Mouse (Mus musculus) hindbrain, embryonic 13.5 days (tissue): Measurements from ENCODE around the gene Aak1. TPM values are rescaled to one million over a fixed set of nuclear protein-coding genes. Genes with fewer than 3 reads are reported as not detected.
A peak's percentile ranks its signal among the peaks of the same experiment; 100 is the strongest.
"Not testable (repeated sequence)": the region's sequence is repeated elsewhere in the genome, so short reads cannot be mapped to it uniquely, and the experiment has no call there.

Experiments
- ATAC-seq: fragments of 200-750 bp; cut with Nextera tagmentation; 2 replicates; pipeline ENCODE4 v1.8.0; 2017; ENCODE audit warnings: moderate TSS enrichment; ENCODE audit not compliant: low FRiP score
- H3K27ac ChIP-seq: fragments of 300-500 bp; sonication (generic); 2 replicates; pipeline ENCODE4 v1.5.1; 2015; ENCODE audit warnings: inconsistent platforms, mild to moderate bottlenecking, moderate library complexity
- H3K27me3 ChIP-seq: fragments of 300-500 bp; sonication (generic); 2 replicates; pipeline ENCODE4 v1.6.1; 2015; ENCODE audit warnings: mild to moderate bottlenecking, inconsistent platforms
- H3K36me3 ChIP-seq: fragments of 300-500 bp; sonication (generic); 2 replicates; pipeline ENCODE4 v1.6.1; 2015; ENCODE audit warnings: mild to moderate bottlenecking, inconsistent platforms
- H3K4me1 ChIP-seq: fragments of 300-500 bp; sonication (generic); replicated peaks from 2 replicates; pipeline ENCODE4 v1.6.1; 2015; ENCODE audit warnings: inconsistent platforms
- H3K4me2 ChIP-seq: fragments of 300-500 bp; sonication (generic); 2 replicates; pipeline ENCODE4 v1.6.1; 2015; ENCODE audit warnings: inconsistent platforms, mild to moderate bottlenecking, moderate library complexity
- H3K4me3 ChIP-seq: fragments of 300-500 bp; sonication (generic); 2 replicates; pipeline ENCODE4 v1.5.1; 2015; ENCODE audit warnings: mild to moderate bottlenecking, inconsistent platforms
- H3K9ac ChIP-seq: fragments of 300-500 bp; sonication (generic); 2 replicates; pipeline ENCODE4 v1.6.1; 2015; ENCODE audit warnings: mild to moderate bottlenecking, inconsistent platforms
- H3K9me3 ChIP-seq: fragments of 300-500 bp; sonication (generic); 2 replicates; pipeline ENCODE4 v1.6.1; 2016; ENCODE audit warnings: inconsistent platforms
- WGBS: fragments of 180-500 bp; shearing (Covaris S2); methylation state at CpG from one replicate; pipeline ENCODE4 v1.1.7; 2015; 5-methylcytosine and 5-hydroxymethylcytosine counted together
- polyA plus RNA-seq: library from polyadenylated mRNA; unstranded; fragments of >200 nt; fragmentation: Nextera tagmentation; extraction: Ambion mirVana; gene quantifications from 2 replicates; pipeline ENCODE4 v1.2.1, GENCODE M21; 2015

Aak1 gene
- polyA plus RNA-seq, 1 experiment from 2014 or later = 34.5 TPM

DNA sequence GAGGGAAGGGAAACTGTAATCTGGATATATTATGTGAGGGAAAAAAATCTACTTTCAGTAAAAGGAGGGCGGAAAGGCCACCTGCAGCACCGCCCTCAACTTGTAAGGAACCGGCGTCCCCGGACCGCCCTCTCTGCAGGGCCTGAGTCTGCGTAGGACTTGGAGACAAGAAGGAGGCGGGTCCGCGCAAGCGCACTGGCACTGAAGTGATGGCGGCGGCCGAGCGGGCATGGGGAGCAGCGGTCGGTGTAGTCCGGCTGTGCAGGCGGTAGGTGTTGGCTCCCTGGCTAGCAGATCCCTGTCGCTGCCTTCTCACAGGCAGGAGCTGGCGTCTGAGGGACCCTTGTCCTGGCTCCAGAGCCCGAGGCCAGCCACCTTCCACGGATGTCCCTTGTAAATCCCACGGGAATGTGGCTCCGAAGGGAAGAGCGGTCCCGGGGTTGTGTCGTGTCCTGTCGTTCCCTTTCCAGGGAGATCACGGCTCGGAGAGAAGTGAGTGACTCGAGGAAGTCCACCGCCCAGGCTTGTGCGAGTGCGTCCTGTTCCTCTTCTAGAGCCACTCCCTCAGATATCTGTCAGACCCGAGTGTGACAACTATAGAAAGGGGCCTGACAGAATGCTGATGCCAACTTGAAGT, 160.5 kb downstream of the Aak1 start:
- Histone ChIP-seq H3K27ac (peak overlapping the region; percentile 89), H3K4me2 (peak overlapping the region; percentile 66), H3K9me3 (no peaks in the 10 kb centered on the region), H3K9ac (peak overlapping the region; percentile 97), H3K27me3 (no peaks in the 10 kb centered on the region), H3K36me3 (peaks cover 16% of the 10 kb centered on the region), H3K4me1 (peaks cover 18% of the 10 kb centered on the region), H3K4me3 (peak overlapping the region; percentile 88)
- WGBS = under 1% methylated on average over 33 of the region's 36 CpGs
- peak; percentile 97 for ATAC-seq

DNA sequence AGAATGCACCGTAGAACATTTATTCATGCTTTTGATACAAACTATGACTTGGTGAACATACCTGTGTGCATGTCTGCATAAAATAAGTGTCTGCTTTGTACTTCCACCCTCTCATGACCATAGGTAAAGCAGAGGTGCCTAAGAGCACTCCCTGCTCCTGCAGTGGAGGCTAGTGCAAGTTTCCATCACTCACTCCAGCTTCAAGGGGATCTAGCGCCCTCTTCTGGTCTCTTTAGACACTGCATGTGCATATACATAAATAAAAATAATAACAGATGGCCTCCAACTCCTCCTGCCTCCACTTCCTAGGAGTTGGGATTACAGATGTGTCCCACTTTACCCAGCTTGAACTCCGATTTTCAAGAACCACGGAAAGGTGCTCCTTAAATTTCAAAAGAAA, 167.6 kb downstream of the Aak1 start:
- 64% methylated on average over 4 of the region's 4 CpGs for WGBS
- H3K9ac ChIP-seq = no peak overlapping the region
- no peaks in the 10 kb centered on the region for H3K9me3 ChIP-seq
- no peaks in the 10 kb centered on the region for H3K4me1 ChIP-seq
- ATAC-seq = no peak
- no peak overlapping the region for H3K4me2 ChIP-seq
- H3K36me3 ChIP-seq = peaks cover 69% of the 10 kb centered on the region
- no peak overlapping the region for H3K27ac ChIP-seq
- no peak overlapping the region for H3K4me3 ChIP-seq
- no peaks in the 10 kb centered on the region for H3K27me3 ChIP-seq

DNA sequence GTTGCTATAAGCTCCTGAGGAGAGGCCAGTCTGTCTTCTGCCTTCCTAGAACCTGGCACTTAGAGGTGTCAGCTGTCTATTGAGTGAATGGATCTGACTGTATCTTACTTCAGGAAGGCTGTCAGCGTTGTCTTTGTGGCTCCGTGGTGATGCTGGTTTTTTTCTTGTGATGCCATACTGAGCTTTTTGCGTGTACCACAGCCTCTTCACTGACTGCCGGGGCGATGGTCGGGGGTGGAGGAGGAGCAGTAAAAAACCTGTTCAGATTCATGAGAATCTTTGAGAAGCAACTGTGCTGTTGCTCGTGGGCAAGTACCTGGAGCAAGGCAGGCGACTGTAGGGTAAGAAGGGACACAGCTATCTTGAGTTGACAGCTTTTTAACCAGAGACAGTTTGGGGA, 169.6 kb downstream of the Aak1 start:
- Histone ChIP-seq H3K27ac (no peak overlapping the region), H3K27me3 (no peaks in the 10 kb centered on the region), H3K4me2 (no peak overlapping the region), H3K4me1 (no peaks in the 10 kb centered on the region), H3K9ac (no peak overlapping the region), H3K36me3 (peaks cover 75% of the 10 kb centered on the region), H3K4me3 (no peak overlapping the region), H3K9me3 (no peaks in the 10 kb centered on the region)
- no peak for ATAC-seq
- WGBS = 89% methylated on average over 8 of the region's 8 CpGs

DNA sequence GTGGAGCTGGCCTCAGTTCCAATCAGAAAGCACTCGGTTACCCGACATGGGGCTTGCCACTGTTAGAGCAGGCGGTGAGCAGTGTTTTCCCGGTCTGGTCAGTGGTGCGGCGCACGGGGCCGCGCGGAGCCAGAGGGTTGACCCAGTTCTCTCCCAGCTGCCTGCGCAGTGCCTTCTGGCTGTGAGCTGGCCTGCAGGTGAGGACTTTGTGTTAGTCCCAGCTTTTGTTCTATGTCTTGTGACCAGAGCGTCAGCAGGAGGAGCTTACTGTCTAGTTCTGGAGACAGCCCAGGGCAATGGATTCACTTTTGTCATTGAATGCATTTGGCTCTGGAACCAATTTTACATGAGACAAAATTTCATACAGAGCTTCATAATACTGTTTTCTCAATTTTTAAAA, 172.5 kb downstream of the Aak1 start:
- H3K9ac ChIP-seq = no peak overlapping the region
- no peaks in the 10 kb centered on the region for H3K27me3 ChIP-seq
- no peak overlapping the region for H3K27ac ChIP-seq
- peaks cover 87% of the 10 kb centered on the region for H3K36me3 ChIP-seq
- H3K4me1 ChIP-seq = no peaks in the 10 kb centered on the region
- no peak for ATAC-seq
- no peak overlapping the region for H3K4me3 ChIP-seq
- 98% methylated on average over 12 of the region's 12 CpGs for WGBS
- H3K4me2 ChIP-seq = no peak overlapping the region
- H3K9me3 ChIP-seq = no peaks in the 10 kb centered on the region

DNA sequence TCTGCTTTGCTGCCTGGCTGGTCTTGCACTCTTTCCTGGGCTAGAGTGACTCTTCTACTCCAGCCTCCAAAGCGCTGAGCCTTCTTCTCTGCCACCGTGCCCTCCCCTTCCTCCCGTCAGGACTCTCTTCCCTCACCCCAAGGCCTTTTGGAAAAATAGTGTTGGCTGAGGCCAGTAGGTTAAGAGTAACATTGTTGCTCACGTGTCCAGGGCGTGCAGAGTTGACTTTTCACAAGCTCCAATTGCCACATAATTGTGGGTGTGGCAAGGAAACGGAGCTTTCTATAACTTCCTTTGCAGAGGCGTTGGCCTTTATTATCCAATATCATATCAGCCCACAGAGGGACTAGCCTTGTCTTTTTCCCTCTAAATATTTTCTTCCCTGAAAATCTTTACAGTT, 177.7 kb downstream of the Aak1 start:
- no peaks in the 10 kb centered on the region for H3K27me3 ChIP-seq
- H3K4me2 ChIP-seq = no peak overlapping the region
- no peak for ATAC-seq
- no peaks in the 10 kb centered on the region for H3K9me3 ChIP-seq
- peaks cover 76% of the 10 kb centered on the region for H3K36me3 ChIP-seq
- H3K27ac ChIP-seq = no peak overlapping the region
- H3K4me1 ChIP-seq = no peaks in the 10 kb centered on the region
- no peak overlapping the region for H3K9ac ChIP-seq
- WGBS = 91% methylated on average over 7 of the region's 7 CpGs
- no peak overlapping the region for H3K4me3 ChIP-seq

DNA sequence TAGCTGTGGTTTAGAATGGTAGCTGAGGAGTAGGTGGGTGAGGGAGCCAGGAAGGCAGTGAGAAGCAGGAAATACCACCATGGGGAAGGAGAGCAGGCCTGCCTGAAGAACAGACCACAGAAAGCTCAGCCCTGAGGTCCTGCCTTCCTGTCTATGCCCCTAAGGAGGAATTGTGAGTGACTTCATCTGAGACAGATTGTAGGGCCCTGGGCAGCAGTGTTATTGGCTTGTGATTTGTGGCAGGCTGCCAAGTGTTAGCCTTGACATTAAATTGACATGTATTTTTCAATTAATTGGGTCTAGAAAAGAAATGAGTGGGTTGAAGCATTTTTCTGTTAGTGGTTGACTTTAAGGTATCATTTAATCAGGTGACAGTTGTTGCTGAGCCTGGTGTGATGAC, 179.6 kb downstream of the Aak1 start:
- Histone ChIP-seq H3K4me3 (no peak overlapping the region), H3K27me3 (no peaks in the 10 kb centered on the region), H3K9me3 (no peaks in the 10 kb centered on the region), H3K9ac (no peak overlapping the region), H3K27ac (no peak overlapping the region), H3K36me3 (peaks cover 69% of the 10 kb centered on the region), H3K4me1 (no peaks in the 10 kb centered on the region), H3K4me2 (no peak overlapping the region)
- ATAC-seq = no peak

DNA sequence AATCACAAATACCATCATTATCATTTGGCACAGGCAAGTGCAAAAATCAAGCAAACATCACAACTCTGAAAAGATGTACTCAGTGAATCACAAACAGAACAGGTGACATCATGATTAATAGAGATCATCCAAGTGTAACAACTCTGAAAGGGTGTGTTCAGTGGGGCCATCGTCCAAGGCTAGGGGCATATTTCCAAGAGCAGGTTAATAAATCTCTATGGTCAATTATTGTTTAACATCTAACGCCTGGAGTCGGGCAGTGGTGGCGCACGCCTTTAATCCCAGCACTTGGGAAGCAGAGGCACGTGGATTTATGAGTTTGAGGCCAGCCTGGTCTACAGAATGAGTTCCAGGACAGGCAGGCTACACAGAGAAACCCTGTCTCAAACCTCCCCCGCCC, 182.0 kb downstream of the Aak1 start:
- H3K36me3 ChIP-seq = peaks cover 46% of the 10 kb centered on the region
- not testable (repeated sequence) for H3K9ac ChIP-seq, H3K4me1 ChIP-seq, H3K4me2 ChIP-seq, H3K27me3 ChIP-seq, H3K9me3 ChIP-seq, H3K27ac ChIP-seq, H3K4me3 ChIP-seq, ATAC-seq
- WGBS = 90% methylated on average over 7 of the region's 7 CpGs

DNA sequence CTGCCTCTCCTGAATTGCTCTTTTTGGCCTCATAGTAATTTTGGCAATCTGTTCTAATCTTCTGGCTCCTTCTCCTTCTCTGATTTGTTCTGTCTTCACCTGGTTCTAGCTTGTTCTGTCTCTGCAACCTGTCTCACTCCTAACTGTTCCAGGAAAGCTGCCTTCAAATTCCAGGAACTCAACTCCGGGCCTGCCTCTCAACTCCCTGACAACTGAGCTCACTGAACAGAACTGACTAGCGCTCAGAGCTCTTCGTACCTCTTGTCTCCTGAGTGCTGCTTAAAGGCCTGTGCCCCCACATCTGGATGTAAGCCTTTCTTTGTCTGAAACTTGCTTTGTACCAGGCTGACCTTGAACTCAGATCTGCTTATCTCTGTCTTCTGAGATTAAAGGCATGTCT, 183.1 kb downstream of the Aak1 start:
- Histone ChIP-seq H3K27ac (no peak overlapping the region), H3K27me3 (no peaks in the 10 kb centered on the region), H3K36me3 (peaks cover 37% of the 10 kb centered on the region), H3K4me2 (no peak overlapping the region), H3K4me3 (no peak overlapping the region), H3K9ac (no peak overlapping the region), H3K4me1 (no peaks in the 10 kb centered on the region), H3K9me3 (peaks cover 3% of the 10 kb centered on the region; the same call in 1 of the 2 replicates)
- WGBS = 90% methylated on average over 3 of the region's 3 CpGs
- no peak for ATAC-seq

DNA sequence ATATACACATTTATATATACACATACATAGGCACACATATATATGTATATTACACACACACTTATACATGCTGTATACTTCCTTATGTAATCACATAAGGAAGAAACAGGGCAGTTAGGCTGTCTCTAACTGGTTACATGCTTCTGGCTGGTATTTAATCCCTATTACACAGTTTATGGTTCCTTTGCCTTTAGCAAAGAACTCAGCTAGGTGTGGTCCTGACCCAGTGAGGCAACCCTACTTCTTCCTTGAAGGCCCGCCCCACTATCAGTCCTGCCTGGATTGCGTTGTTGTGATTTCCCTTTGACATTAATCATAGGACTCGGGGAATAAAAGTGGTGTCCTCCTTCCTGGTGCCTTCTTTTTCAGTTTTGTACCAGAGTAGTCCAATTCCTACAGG, 185.1 kb downstream of the Aak1 start:
- 95% methylated on average over 3 of the region's 3 CpGs for WGBS
- ATAC-seq = no peak
- peaks cover 19% of the 10 kb centered on the region for H3K36me3 ChIP-seq
- H3K4me1 ChIP-seq = no peaks in the 10 kb centered on the region
- peaks cover 3% of the 10 kb centered on the region; the same call in 1 of the 2 replicates for H3K9me3 ChIP-seq
- H3K4me2 ChIP-seq = no peak overlapping the region
- H3K4me3 ChIP-seq = no peak overlapping the region
- no peak overlapping the region for H3K27ac ChIP-seq
- no peak overlapping the region for H3K9ac ChIP-seq
- H3K27me3 ChIP-seq = no peaks in the 10 kb centered on the region

DNA sequence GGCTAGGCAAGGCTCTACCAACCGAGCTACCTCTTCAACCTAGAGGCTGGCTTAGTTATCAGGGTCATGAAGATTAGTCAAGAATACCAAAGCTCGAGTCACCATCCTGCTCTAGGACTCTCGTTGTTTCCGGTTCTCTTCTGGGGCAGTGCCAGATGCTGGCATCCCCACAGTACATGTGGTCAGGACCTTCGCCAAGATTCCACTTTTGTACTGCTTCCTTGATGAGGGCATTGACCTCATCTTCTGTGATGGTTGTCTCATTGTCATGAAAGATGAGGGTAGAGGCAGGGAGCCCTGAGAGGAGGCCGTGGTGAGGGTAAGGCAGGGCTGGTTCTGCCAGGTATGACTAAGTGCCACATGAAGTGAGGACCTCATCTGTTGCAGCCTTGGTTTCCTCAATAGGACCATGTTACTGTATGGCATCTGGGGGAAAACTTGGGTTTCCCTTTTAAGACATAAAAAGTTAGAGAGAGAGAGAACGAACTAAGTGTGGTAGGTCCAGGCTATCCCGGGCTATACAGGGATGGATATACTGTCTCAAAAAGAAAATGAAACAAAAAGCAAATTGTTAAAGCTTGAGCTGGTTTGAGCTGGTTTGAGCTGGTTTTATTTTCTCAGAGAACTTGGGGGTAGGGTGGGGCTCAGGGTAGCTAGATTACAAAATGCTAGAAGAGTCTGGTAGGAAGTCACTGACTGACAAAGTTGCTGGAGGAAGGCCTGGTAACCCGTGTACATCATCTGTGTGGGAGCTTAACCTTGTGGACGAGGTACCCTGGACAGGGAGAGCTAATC, 188.7 kb downstream of the Aak1 start:
- no peaks in the 10 kb centered on the region for H3K36me3 ChIP-seq
- ATAC-seq = no peak
- H3K9ac ChIP-seq = no peak overlapping the region
- H3K27ac ChIP-seq = no peak overlapping the region
- H3K4me2 ChIP-seq = no peak overlapping the region
- 90% methylated on average over 10 of the region's 10 CpGs for WGBS
- H3K4me1 ChIP-seq = peaks cover 7% of the 10 kb centered on the region; the same call in 1 of the 2 replicates
- peaks cover 3% of the 10 kb centered on the region; the same call in 1 of the 2 replicates for H3K9me3 ChIP-seq
- no peak overlapping the region for H3K4me3 ChIP-seq
- no peaks in the 10 kb centered on the region for H3K27me3 ChIP-seq

DNA sequence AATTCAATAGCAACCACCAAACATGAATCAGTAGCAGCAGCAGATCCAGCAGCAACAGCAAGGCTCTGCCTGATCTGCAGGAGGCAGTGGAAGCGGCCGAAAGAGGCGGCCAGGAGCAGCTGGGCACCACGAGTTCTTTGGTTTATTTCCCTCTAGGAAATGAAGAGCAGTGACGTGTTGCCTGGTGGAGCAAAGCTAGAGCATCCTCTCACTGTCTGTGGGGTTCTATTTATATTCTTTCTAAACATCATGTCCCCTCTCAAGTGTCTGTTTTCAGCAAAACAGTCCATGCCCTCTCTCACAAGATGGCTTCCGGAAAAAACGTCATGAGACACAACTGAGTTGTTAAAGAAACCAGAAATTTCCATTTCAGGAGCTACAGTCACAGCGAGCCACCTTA, 189.8 kb downstream of the Aak1 start:
- no peak overlapping the region for H3K4me2 ChIP-seq

DNA sequence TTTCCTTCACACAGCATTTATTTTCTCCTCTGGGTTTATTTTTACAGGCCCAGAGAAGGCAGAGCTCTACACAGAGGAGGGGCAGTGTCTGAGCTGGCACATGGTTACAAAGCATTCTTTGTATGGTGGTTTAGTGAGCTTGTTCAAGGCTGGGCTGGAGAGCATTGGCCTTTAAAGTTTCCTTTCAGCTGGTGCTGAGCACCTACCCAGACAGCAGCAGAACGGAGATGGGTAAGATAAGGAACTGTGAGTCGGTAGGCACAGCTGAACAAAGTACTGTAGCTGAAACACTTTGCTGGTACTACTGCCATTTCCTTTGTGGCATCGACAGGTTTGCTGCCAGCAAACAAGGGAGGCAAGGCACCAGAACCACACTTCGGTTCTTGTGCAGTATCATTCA, 191.7 kb downstream of the Aak1 start:
- WGBS = 88% methylated on average over 4 of the region's 4 CpGs
- ATAC-seq = no peak
- Histone ChIP-seq H3K27ac (peak overlapping the region; percentile 56), H3K9ac (no peak overlapping the region), H3K4me1 (peaks cover 24% of the 10 kb centered on the region), H3K36me3 (no peaks in the 10 kb centered on the region), H3K4me2 (no peak overlapping the region), H3K27me3 (no peaks in the 10 kb centered on the region), H3K9me3 (peaks cover 3% of the 10 kb centered on the region; the same call in 1 of the 2 replicates), H3K4me3 (no peak overlapping the region)

More for the DNA sequence above, 189.8 kb downstream of the Aak1 start:
- no peak overlapping the region for H3K27ac ChIP-seq
- no peak for ATAC-seq
- H3K4me3 ChIP-seq = no peak overlapping the region
- H3K4me1 ChIP-seq = peaks cover 16% of the 10 kb centered on the region
- no peaks in the 10 kb centered on the region for H3K27me3 ChIP-seq
- no peak overlapping the region for H3K9ac ChIP-seq
- 93% methylated on average over 8 of the region's 8 CpGs for whole genome bisulfite sequencing
- no peaks in the 10 kb centered on the region for H3K36me3 ChIP-seq
- H3K9me3 ChIP-seq = peaks cover 3% of the 10 kb centered on the region; the same call in 1 of the 2 replicates

DNA sequence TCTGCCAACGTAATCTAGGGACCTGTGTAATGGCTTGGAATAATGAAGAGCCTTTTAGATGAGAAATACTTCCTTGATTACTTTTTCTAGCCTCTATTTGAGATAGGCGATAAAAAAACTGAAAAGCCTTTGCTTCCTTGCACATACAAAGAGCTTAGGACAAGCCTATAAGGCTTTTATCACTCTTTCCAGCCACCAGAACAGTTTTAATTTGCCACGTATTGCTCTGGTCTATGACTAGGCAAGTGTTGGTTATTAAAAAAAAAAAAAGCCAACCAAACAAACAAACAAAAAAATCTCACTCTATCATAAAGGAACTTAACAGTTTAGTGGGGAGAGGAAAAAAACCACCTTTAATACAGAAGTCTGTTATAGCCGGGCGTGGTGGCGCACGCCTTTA, 192.1 kb downstream of the Aak1 start:
- Histone ChIP-seq H3K9me3 (peaks cover 3% of the 10 kb centered on the region; the same call in 1 of the 2 replicates), H3K4me3 (peak overlapping the region; percentile 91), H3K4me1 (peaks cover 28% of the 10 kb centered on the region), H3K9ac (no peak overlapping the region), H3K27me3 (no peaks in the 10 kb centered on the region), H3K4me2 (peak overlapping the region; percentile 64), H3K27ac (peak overlapping the region; percentile 56; the same call in 1 of the 2 replicates), H3K36me3 (no peaks in the 10 kb centered on the region)
- ATAC-seq = no peak
- WGBS = 86% methylated on average over 7 of the region's 7 CpGs
